Mouse (Mus musculus) gastrocnemius, postnatal 10 days (tissue): Measurements from ENCODE around the gene Syngr1. TPM values are rescaled to one million over a fixed set of nuclear protein-coding genes. Genes with fewer than 3 reads are reported as not detected.

Source experiments
- DNase-seq: peaks from one replicate; pipeline ENCODE4 v3.0.0; 2021; ENCODE audit warnings: mixed read lengths
- microRNA-seq, 2 experiments: library from miRNA; unstranded; fragments of <30 nt; microRNA quantifications; one replicate each; pipeline ENCODE4 v1.2.0; 2021
- total RNA-seq, 2 experiments: library from RNA; stranded (reverse); gene quantifications; 2 replicates each; pipeline ENCODE4 v1.2.3; 2021

The Syngr1 gene
- total RNA-seq, 2 experiments from 2014 or later = 16.1 to 17.0 TPM

GRCm38 (mm10) chr15:80147511-80147910, 56.4 kb downstream of the Syngr1 start:
- no peak for DNase-seq

DNA sequence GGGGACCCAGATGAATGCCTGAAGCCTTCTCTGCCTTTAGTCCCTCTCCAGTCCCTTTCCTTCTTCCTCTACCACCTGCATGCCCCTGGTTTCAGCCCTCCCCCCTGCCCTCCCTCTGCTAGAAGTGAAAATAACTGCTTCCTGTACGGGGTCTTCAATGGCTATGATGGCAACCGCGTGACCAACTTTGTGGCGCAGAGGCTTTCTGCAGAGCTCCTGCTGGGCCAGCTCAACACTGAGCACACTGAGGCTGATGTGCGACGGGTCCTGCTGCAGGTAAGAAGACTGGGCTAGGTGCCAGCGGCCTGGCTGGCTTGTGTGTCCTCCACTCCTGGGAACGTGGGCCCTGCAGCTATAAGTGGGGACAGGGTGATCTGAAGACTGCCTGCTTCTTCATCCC, 57.4 kb downstream of the Syngr1 start:
- DNase-seq = no peak

- DNase-seq = no peak
Observed at GRCm38 (mm10) chr15:80149517-80149916, 58.4 kb downstream of the Syngr1 start.

- DNase-seq = no peak
Observed at GRCm38 (mm10) chr15:80152663-80153062, 61.5 kb downstream of the Syngr1 start.

DNA sequence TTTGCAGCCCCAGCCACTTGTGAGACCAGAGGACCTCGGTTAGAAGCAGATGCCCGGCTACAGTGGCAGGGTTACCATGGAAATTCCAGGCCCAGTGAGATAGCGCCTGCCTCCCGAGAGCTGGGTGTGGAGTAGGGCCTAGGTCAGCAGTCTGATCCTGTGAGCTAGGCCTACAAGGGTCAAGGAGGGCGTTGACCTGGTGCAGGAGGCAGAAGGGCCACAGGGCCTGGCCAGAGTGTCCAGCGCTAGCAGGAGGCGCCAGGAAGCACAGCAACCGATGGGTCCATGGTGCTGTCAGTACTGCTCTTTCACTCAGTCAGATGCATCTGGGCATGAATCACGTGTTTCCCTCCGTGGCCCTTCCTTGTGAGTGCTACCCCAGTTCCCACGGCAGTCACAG, 62.6 kb downstream of the Syngr1 start:
- no peak for DNase-seq

GRCm38 (mm10) chr15:80155707-80156106, 64.6 kb downstream of the Syngr1 start:
- DNase-seq = no peak

- peak; percentile 20 for DNase-seq
Observed at GRCm38 (mm10) chr15:80157197-80157943, 66.2 kb downstream of the Syngr1 start.

DNA sequence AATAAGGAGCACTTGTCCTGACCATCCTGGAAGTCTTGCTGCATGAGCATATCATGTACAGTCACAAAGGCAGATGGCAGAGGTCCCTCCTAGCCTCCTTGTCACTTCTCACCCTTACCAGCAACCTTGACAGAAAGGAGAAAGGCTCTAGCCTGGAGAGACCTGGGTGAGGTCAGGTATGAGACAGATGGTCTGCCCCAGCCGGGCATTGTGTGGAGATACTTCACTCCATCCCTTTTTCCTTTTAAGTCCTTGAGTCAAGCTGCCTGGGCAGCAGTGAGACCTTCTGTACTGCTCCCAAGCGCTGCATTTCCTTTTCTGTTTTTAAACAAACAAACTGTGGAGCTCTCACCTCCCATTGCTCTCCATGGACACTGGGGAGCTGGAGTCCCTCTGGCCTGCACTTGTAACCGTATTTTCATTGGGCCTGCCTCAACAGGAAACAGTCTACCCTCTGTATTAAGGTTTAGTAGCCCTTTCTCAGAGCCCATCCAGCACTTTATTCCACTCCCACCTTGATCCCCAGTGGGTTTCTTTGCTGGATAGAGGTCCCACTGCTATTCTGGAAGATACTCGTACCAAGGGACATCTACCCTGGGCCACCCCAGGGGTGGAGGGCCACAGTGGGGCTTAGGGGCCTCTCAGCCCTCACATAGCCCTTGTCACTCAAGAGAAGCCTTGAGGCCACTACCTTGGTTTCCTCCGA, 67.0 kb downstream of the Syngr1 start:
- DNase-seq = no peak

GRCm38 (mm10) chr15:80158707-80159090, 67.6 kb downstream of the Syngr1 start:
- no peak for DNase-seq

DNA sequence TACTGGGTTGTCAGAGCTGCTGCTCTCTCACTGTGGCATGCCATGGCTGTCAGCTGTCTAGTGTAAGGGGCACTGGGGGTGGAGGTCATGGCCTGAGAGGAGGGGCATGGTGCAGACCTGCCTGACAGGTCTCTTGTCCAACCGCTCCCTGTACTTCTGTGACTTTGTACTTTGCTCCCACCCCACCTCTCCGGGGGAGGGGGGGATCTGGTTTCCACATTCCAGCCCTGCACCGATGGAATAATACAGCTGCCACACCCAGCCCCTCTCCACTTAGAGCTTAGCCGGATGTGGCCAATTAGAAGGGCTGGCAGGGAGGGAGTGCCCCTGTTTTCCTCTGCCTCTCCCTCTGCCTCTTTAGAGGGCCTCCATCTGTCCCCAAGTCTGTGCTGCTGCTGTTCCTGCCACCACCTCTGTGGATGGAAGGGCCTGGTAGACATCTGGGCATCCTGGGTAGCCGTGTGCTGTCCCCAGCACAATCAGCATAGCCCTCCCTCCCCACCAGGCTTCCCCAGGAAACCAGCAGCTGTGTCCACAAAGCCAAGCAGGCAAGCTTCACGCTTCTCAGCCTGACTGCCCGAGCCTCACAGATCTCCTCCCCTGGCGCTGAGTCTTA, 68.3 kb downstream of the Syngr1 start:
- no peak for DNase-seq

- DNase-seq = no peak
Observed at GRCm38 (mm10) chr15:80160223-80160622, 69.1 kb downstream of the Syngr1 start.

GRCm38 (mm10) chr15:80160726-80161125, 69.6 kb downstream of the Syngr1 start:
- DNase-seq = peak; percentile 42

- no peak for DNase-seq
Observed at GRCm38 (mm10) chr15:80161199-80161598, 70.1 kb downstream of the Syngr1 start.

DNA sequence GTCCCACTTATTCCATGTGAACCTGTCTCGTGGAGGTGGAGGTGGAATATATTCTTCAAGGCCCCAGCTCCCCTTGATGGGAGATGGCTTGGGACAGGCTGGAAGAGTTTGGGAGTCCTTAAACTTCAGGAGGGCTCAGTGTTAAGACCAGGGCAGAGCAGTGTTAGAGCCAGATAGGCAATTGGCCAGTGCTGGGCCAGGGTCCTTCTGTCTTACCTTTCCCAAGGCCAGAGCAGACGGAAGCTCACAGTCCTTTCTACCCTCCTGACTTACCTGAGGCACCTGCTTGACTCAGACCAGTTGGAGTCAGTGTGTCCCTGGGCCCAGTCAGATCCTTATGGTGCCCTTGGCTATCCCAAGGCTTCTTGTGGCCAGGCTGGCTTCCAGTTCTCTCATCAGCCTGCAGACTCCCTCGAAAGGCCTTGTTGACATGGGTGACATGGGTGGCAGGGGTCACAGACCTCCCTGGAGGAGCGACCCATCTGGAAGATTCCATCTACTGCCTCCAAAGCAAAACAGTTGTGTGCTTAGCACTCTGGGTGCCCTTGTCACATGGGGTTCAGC, 71.3 kb downstream of the Syngr1 start:
- no peak for DNase-seq

GRCm38 (mm10) chr15:80163274-80163673, 72.1 kb downstream of the Syngr1 start:
- DNase-seq = peak; percentile 13

GRCm38 (mm10) chr15:80163716-80164115, 72.6 kb downstream of the Syngr1 start:
- DNase-seq = no peak

GRCm38 (mm10) chr15:80165396-80165795, 74.3 kb downstream of the Syngr1 start:
- DNase-seq = no peak

Small RNAs within 50 kb of the gene (microRNA-seq; reads per million reads assigned to microRNA genes)
- 55.7 to 71.9 reads per million in 2 experiments for gene Snord43

Other genes with a start within 250 kb of the Syngr1 start
- 10 to 100 TPM in 1 of 2 experiments, 1 to 10 TPM in 1; 7.5 to 11.8 TPM for gene Apobec3, start 199.7 kb upstream of the Syngr1 start, total RNA-seq
- 1 to 10 TPM; 2.9 to 4.1 TPM for gene Cbx7, start 120.2 kb upstream of the Syngr1 start, total RNA-seq
- gene Pdgfb, start 76.4 kb upstream of the Syngr1 start, total RNA-seq = 10 to 100 TPM; 40.8 to 59.3 TPM
- 100 to 1,000 TPM; 224 to 271 TPM for gene Rpl3, start 534 bp downstream of the Syngr1 start, total RNA-seq
- 10 to 100 TPM; 17.1 to 20.6 TPM for gene Tab1, start 41.8 kb downstream of the Syngr1 start, total RNA-seq
- gene Mgat3, start 82.4 kb downstream of the Syngr1 start, total RNA-seq = 1 to 10 TPM; 2.8 to 3.1 TPM
- gene Mief1, start 142.7 kb downstream of the Syngr1 start, total RNA-seq = 10 to 100 TPM; 22.8 to 27.2 TPM
- gene AC140267.1, start 144.5 kb downstream of the Syngr1 start, total RNA-seq = 1 to 10 TPM in 1 of 2 experiments, not detected in 1; 7.5 TPM
- 100 to 1,000 TPM in 1 of 2 experiments, 10 to 100 TPM in 1; 94.7 to 131 TPM for gene Atf4, start 163.8 kb downstream of the Syngr1 start, total RNA-seq
- 10 to 100 TPM; 16.7 to 18.8 TPM for gene Rps19bp1, start 173.0 kb downstream of the Syngr1 start, total RNA-seq
- under 1 TPM; 0.07 to 0.12 TPM for gene Cacna1i, start 195.9 kb downstream of the Syngr1 start, total RNA-seq